Mouse (Mus musculus): ENCODE results near the gene Galnt11.

The Galnt11 gene

DNA sequence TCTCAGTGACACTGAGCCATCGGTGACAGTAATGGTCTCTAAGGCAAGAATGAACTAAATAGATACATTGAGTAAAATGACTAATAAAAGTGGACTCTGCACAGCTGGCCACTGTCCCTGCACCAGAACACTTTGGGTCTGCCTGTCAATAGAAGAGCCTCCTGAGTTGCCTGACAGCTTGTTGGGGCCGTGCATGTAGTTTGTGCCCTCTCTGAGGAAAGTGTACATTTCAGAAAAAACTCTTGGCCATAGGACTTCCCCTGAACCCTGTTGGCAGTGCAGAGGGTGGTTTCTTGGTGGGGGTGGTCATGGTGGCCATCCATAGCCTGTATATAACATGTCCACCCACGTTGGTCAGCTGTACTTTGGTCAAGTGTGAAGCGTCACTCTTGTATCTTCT lies 32.8 kb downstream of the Galnt11 start:
- no peak for DNase-seq

DNA sequence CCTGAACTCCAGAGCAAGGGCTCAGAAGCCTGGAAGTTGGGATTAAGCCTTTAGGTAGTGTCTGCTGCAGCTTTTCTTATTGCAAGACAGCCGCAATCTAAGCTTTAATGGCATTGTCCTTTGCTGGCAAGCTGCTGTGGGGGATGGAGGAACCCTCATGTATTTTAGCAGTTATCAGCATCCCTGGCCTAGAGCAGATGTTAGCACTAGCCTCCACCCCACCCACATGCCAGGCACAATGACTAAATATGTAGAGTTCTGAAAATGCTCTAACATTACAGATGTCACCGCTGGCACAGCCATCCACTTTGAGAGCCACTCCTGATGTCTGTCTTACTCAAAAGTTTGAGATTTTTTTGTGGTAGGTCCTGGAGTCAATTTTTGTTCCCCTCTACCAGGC lies 35.0 kb downstream of the Galnt11 start:
- DNase-seq: no peak

DNA sequence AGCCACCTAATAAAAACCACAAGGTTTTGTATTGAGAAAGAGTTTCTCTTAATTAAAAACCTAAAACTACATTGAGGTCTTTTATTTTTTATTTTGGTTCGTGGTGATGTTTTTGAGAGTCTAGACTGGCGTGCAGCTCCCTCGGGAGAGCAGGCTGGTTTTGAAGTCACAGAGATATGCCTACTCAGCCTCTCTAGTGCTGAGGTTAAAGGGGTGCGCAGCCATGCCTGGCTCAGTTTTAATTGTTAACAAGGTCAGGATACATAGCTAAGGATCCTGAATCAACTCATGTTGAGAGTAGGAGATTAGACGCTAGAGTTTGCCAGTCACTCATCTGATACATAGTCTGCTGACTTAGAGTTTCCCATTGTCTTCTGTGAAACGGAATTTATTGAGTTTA lies 39.7 kb downstream of the Galnt11 start:
- no peak for DNase-seq

DNA sequence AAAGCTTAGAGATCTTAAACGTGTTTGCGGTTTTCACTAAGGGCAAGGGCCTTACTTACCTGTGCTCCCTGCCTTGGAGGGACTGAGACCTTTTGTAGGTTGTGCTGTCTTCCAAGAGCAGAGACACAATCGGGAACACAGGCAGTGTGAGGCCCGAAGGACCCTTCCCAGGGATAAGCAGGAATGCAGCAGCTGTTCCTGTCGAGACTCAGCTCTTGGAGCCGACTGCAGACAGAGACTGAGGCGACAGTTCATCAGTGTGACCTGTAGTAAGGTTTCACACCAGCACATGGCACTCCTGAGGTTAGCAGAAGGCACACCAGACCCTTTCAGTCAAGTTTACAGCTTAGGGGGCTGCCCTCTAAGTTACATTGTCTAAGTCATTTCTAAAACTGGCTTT lies 40.6 kb downstream of the Galnt11 start:
- no peak for DNase-seq

DNA sequence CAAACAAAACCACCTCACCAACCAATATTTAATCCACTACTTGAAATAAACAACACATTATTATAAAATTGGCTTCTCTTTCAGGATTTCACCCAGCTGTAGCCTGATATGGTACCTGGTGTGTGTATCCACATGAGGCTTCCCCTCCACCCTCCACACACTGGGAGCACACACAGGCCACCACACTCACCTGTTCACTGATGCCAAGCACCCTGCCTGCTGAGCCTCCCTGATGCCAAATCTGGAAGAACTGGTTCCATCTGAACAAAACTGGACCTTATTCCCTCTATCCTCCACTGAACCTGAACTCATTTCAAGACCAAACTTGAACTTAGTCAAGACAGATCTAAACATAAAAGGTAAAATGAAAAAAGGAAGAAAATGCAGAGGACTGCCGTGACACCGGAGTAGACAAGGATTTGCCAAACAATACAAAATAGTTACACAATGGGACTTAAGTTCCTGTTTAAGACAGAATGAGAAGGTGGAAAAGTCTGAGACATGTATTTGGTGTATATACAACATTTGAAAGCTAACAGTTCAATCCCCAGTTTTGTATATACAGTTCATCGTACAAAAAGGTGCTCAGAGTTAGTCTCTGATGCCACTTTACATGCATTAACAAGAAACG lies 46.7 kb downstream of the Galnt11 start:
- no peak for DNase-seq

DNA sequence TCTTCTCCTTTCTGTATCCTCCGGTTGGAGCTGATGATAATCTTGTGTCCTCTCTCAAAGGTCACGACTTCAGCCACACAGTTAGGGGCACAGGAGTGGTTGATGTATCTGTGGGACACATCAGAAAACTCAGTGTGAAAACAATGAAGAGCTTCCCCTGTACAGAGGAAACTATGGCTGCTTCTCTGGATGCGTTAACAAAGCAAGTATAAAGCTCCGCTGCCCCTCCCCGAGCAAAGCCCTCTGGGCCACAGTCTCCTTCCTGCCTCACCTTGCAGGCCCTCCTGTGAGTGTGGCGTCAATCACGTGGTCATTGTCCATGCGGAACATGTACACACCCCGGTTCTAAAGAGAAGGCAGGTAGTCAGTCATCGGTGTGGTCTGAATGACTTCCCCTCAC lies 53.9 kb downstream of the Galnt11 start:
- no peak for DNase-seq

DNA sequence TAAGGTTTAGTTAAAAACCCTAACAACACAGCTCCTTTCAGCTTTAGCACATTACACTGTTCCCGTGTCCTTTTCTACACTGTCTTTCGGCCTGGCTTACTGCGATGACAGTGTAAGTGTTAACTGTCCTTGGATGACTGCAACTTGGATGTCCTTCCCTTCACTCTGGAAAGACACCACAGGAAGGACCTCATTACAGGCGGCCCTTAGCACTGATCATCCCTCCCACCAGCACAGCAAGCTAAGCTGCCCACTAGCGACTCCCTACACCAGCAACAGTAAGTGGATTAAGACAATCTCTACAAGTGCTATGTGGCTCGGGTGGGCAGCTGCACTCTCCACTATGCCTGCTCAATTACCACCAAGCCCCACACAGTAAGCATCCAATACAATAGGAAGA lies 54.7 kb downstream of the Galnt11 start:
- DNase-seq: no peak

DNA sequence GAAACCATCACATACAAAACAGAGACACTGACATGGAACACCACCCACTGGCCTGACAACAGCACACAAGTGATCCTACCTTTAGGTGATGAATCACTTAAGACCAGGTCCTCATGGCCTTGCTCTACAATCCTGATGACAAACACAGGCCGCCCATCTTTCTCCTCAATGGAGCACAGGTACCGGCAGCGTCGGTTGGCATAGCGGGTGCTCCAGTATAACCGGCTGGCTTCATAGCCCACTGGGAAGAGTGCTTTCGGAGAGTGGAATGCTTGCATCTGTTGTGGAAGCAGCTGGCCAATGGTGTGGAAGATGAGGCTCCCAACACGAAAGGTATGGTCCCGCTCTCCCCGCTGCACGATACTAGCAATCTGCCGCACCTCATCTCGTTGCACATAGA lies 62.3 kb downstream of the Galnt11 start:
- DNase-seq: no peak

DNA sequence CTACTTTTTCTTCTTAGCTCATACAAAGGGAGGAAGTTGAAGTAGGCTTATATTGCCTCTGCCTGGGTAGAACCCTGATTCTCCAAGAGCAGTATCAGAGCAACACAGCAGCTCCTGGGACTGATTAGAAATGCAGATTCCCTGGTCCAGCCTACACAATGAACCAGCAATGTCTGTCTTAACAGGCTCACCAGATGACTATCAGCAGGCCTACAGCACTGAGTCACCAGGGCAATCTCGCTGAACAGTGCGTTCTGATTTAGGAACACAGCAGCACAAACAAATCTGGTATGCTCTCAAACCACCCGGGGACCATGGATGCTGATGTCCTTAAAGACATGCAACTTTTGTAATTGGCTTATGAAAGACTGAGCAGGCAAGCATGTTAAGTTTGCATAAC lies 75.1 kb downstream of the Galnt11 start:
- DNase-seq: no peak

DNA sequence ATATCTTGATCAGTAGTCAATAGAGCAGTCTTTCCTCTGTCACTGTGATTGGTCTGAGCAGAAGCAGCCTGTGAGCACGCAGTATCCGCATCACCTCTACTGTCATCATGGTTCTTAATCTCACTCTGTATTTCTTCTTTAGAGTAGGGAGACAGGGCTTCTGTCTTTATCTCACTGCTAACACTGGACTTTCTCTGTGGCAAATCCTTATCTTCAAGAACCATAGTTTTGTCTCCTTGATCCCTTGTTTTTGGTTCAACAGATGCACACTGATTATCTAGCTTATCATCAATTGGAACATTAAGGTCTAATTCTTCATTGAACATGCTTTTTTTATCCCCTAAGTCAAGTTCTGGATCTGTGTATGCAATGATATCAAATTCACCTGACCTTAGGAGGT lies 88.5 kb downstream of the Galnt11 start:
- no peak for DNase-seq

DNA sequence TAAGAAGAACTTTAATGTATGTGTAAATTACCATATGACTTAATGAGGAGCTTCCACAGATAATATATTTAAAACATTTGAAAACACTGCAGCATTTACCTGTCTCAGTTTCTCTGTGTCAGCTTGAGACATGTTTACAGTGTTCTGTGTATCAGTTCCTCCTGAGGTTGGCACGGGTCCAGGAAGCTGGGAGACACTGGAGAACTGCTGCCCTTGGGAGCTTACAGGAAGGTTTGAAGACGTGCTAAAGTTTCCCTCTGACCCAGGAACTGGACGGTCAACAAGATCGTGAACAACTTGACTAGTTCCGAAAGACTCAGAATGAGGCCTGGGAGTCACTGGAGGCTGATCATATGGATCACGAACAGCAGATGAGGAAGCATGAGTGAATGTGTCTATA lies 92.2 kb downstream of the Galnt11 start:
- DNase-seq: no peak
